Mouse (Mus musculus): ENCODE results near the gene Fbxo24. TPM values are rescaled to one million over a fixed set of nuclear protein-coding genes. Genes with fewer than 3 reads are reported as not detected.

Fbxo24 gene
- polyA plus RNA-seq, 1 experiment: 0.05 TPM

GRCm38 (mm10) chr5:137623937-137624530 lies 4.8 kb downstream of the Fbxo24 start:
- no peak for TF ChIP-seq GATA1 (IDR thresholded peaks at IDR 0.05; ENCODE audit: low read length)

- no peak for TF ChIP-seq GATA1 (IDR thresholded peaks at IDR 0.05; ENCODE audit: low read length)
Observed at GRCm38 (mm10) chr5:137615347-137615746, 13.5 kb downstream of the Fbxo24 start.

- no peak for TF ChIP-seq GATA1 (IDR thresholded peaks at IDR 0.05; ENCODE audit: low read length)
Observed at GRCm38 (mm10) chr5:137613550-137613949, 15.3 kb downstream of the Fbxo24 start, which contains the start of gene Pcolce. Pcolce (minus strand) TSS chr5:137613784.

- TF ChIP-seq GATA1 (IDR thresholded peaks at IDR 0.05; ENCODE audit: low read length): no peak
Observed at GRCm38 (mm10) chr5:137613076-137613475, 15.7 kb downstream of the Fbxo24 start.

- no peak for TF ChIP-seq GATA1 (IDR thresholded peaks at IDR 0.05; ENCODE audit: low read length)
Observed at GRCm38 (mm10) chr5:137611245-137611602, 17.6 kb downstream of the Fbxo24 start.

- no peak for TF ChIP-seq GATA1 (IDR thresholded peaks at IDR 0.05; ENCODE audit: low read length)
Observed at GRCm38 (mm10) chr5:137610548-137611244, 18.1 kb downstream of the Fbxo24 start.

GRCm38 (mm10) chr5:137610056-137610455 lies 18.7 kb downstream of the Fbxo24 start:
- no peak for TF ChIP-seq GATA1 (IDR thresholded peaks at IDR 0.05; ENCODE audit: low read length)

GRCm38 (mm10) chr5:137609292-137609691 lies 19.5 kb downstream of the Fbxo24 start:
- TF ChIP-seq GATA1 (IDR thresholded peaks at IDR 0.05; ENCODE audit: low read length): no peak

- TF ChIP-seq GATA1 (IDR thresholded peaks at IDR 0.05; ENCODE audit: low read length): no peak
Observed at GRCm38 (mm10) chr5:137608654-137609190, 20.1 kb downstream of the Fbxo24 start.

- no peak for TF ChIP-seq GATA1 (IDR thresholded peaks at IDR 0.05; ENCODE audit: low read length)
Observed at GRCm38 (mm10) chr5:137607860-137608653, 20.7 kb downstream of the Fbxo24 start.

- TF ChIP-seq GATA1 (IDR thresholded peaks at IDR 0.05; ENCODE audit: low read length): no peak
Observed at GRCm38 (mm10) chr5:137601365-137601729, 27.5 kb downstream of the Fbxo24 start.

- no peak for TF ChIP-seq GATA1 (IDR thresholded peaks at IDR 0.05; ENCODE audit: low read length)
Observed at GRCm38 (mm10) chr5:137600619-137601364, 28.0 kb downstream of the Fbxo24 start, which contains the start of gene Mospd3. Mospd3 (minus strand) TSS chr5:137601058.

GRCm38 (mm10) chr5:137600281-137600618 lies 28.6 kb downstream of the Fbxo24 start:
- no peak for TF ChIP-seq GATA1 (IDR thresholded peaks at IDR 0.05; ENCODE audit: low read length)

- no peak for TF ChIP-seq GATA1 (IDR thresholded peaks at IDR 0.05; ENCODE audit: low read length)
Observed at GRCm38 (mm10) chr5:137599600-137599999, 29.2 kb downstream of the Fbxo24 start.

- TF ChIP-seq GATA1 (IDR thresholded peaks at IDR 0.05; ENCODE audit: low read length): no peak
Observed at GRCm38 (mm10) chr5:137598100-137598826, 30.5 kb downstream of the Fbxo24 start.
